Mouse (Mus musculus) neutrophil, adult 5-6 weeks (primary cell): ENCODE data around the gene Ablim1. TPM values are rescaled to one million over a fixed set of nuclear protein-coding genes. Genes with fewer than 3 reads are reported as not detected.

Experiments used
- ATAC-seq: fragments of 151-379, 151-347 bp; 2 replicates; pipeline ENCODE4 v1.8.0; 2017; ENCODE audit warnings: mild to moderate bottlenecking, moderate TSS enrichment; ENCODE audit not compliant: insufficient number of reproducible peaks, poor library complexity, low FRiP score, severe bottlenecking; ENCODE audit errors: extremely low read depth
- total RNA-seq: library from RNA; stranded (forward); fragments of 200-1000 nt; gene quantifications from 2 replicates; pipeline ENCODE4 v1.2.3, GENCODE M21; 2017

The Ablim1 gene
- total RNA-seq, 1 experiment from 2014 or later: 255 TPM

- no peak for ATAC-seq
These were observed 317.5 kb downstream of the Ablim1 start for GRCm38 (mm10) chr19:56997164-56997599.

GRCm38 (mm10) chr19:56995441-56995840 is 319.3 kb downstream of the Ablim1 start:
- no peak for ATAC-seq

- ATAC-seq: no peak
These were observed 320.1 kb downstream of the Ablim1 start for GRCm38 (mm10) chr19:56994653-56995052.

GRCm38 (mm10) chr19:56993763-56994162 is 321.0 kb downstream of the Ablim1 start:
- ATAC-seq: no peak

GRCm38 (mm10) chr19:56992978-56993545 is 321.7 kb downstream of the Ablim1 start:
- no peak for ATAC-seq

- ATAC-seq: no peak
These were observed 324.2 kb downstream of the Ablim1 start for GRCm38 (mm10) chr19:56990367-56991111.

- no peak for ATAC-seq
These were observed 325.5 kb downstream of the Ablim1 start for GRCm38 (mm10) chr19:56989171-56989570.

GRCm38 (mm10) chr19:56984229-56984628 is 330.5 kb downstream of the Ablim1 start:
- no peak for ATAC-seq

- ATAC-seq: no peak
These were observed 331.0 kb downstream of the Ablim1 start for GRCm38 (mm10) chr19:56983757-56984156.

Other genes starting within 250 kb of the Ablim1 start
- 36.7 and 39.7 TPM in 2 replicates for gene Fam160b1, start 45.8 kb upstream of the Ablim1 start, total RNA-seq
- gene Trub1, start 138.0 kb upstream of the Ablim1 start, total RNA-seq: 4.8 and 7.6 TPM in 2 replicates